Mouse (Mus musculus): ENCODE data around the gene Akt2. TPM values are rescaled to one million over a fixed set of nuclear protein-coding genes. Genes with fewer than 3 reads are reported as not detected.

Akt2 gene
- total RNA-seq, 2 experiments from 2014 or later = 25.1 to 59.9 TPM

DNA sequence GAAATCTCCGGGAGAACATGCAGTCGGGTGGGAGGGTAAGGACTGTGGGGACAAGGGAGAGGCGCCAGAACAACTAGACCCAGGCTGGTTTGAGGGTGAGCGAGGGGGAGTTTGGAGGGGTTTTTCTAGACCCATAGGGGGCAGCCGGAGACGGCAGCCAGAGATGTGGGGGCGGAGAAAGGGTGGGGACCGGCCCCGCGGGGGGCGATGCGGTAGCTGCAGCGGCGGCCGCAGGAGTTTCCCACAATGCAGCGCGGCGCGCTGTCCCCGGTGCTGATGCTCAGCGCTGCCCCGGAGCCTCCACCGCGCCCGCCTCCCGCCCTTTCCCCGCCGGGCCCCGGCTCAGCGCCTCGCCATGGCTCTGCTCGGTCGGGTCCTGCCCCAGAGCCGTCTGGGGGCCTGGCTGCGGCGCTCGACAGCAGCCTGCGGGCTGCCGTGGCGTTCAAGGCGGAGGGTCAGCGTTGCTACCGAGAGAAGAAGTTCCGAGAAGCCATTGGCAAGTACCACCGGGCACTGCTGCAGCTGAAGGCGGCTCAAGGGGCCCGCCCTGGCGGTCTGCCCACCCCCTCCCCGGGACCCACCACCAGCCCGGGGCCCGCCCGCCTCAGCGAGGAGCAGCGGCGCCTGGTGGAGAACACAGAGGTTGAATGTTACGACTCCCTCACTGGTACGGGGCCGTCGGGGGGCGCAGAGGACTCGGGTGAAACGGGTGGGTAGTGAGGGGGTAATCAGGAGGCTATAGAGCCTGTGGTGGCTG lies 62.5 kb downstream of the Akt2 start, which contains the start of gene Ttc9b:
Gene Ttc9b (plus strand): TSS at position 235 of the 757 bp plus-strand sequence.
- no peak for ATAC-seq (replicated peaks; ENCODE audit: low FRiP score, poor library complexity, severe bottlenecking)

DNA sequence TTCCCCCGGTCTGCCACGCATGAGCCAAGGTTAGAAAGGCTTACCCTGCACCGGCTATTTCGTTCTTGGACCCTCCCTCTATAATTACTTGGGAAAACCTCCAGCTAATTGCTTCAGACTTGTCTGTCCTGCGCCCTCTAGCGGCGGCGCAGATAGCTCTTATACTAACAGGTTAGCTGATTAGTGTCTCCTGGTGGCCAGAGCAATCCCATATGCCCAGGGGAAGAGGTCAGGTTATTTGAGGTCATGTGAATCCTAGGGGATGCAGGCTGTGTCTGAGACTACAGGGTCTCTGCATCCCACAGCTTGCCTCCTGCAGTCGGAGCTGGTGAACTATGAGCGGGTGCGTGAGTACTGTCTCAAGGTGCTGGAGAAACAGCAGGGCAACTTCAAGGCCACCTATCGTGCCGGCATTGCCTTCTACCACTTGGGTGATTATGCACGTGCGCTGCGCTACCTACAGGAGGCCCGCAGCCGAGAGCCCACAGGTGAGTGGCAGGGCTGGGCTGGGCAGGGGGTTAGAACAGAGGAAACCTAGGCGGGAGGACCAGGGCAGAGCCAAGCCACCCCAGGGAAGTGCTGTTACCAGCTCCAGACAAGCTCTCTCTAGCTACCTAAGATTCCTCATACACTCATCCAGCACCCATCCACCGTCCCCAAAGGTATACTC lies 63.4 kb downstream of the Akt2 start:
- ATAC-seq (replicated peaks; ENCODE audit: low FRiP score, poor library complexity, severe bottlenecking) = 0 out of 2 replicates have a peak, but pooled peaks have one; percentile 30

DNA sequence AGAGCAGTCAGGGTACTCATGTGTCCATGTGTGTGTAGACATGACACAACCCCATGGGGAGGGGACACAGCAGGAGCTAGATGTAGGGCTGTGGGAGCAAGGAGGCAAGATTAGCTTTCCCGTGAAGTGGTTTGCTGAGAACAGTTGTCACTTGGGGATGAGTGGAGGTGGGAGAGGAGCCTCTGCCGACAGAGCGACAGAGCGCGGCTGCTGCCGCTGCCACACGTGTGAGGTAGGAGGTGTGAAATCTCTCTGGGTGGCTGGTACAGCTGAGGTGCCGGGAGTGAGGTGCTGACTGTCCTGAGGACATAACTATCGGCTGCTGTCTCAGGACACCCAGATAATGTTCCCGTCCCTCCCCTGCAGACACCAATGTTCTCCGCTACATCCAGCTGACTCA lies 64.2 kb downstream of the Akt2 start:
- ATAC-seq (replicated peaks; ENCODE audit: low FRiP score, poor library complexity, severe bottlenecking) = no peak

DNA sequence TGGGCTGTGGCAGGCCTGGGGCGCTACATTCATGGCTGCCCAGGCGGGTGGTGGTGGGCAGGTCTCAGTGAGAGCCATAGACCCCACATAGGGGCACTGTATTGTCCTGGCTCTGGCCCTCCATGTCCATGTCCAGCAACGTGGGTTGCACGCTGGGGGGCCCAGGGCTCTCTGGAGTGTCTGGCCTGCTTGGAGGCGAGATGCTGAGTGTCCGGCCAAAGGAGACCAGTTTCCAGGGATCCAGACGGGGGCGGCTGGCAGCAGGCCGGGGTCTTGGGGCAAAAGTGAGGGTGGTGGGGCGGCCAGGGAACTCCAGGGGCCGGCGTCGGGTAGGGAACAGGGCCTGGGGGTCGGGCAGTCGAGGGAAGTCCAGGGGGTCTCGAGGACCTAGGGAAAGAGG lies 65.2 kb downstream of the Akt2 start:
- ATAC-seq (replicated peaks; ENCODE audit: low FRiP score, poor library complexity, severe bottlenecking) = no peak

DNA sequence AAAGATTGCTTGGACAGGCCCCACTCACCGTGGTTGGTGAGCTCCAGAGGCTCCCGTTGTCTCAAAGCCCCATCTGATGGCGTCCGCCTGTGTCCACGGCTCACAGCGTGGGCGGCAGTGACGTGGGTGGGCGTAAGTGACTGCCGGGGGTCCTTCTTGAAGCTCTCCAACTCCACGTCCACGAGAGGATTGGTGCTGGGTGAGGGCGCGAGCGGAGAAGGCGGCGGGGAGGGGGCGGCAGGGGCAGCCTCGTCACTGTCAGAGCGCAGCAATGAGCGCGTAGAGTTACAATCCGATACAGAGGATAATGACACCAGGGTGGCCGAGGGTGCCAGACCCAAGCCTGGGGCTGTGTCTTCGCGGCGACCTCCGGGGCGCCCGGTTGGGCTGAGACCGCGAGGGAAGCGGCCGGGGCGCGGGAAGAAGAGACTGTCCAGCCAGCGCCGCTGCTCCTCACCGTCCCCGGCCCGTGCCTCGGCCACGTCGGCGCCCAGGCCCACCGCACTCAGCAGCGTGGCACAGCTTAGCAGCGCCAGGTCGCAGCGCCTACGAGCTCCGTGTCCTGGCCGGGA lies 66.6 kb downstream of the Akt2 start:
- ATAC-seq (replicated peaks; ENCODE audit: low FRiP score, poor library complexity, severe bottlenecking) = no peak

DNA sequence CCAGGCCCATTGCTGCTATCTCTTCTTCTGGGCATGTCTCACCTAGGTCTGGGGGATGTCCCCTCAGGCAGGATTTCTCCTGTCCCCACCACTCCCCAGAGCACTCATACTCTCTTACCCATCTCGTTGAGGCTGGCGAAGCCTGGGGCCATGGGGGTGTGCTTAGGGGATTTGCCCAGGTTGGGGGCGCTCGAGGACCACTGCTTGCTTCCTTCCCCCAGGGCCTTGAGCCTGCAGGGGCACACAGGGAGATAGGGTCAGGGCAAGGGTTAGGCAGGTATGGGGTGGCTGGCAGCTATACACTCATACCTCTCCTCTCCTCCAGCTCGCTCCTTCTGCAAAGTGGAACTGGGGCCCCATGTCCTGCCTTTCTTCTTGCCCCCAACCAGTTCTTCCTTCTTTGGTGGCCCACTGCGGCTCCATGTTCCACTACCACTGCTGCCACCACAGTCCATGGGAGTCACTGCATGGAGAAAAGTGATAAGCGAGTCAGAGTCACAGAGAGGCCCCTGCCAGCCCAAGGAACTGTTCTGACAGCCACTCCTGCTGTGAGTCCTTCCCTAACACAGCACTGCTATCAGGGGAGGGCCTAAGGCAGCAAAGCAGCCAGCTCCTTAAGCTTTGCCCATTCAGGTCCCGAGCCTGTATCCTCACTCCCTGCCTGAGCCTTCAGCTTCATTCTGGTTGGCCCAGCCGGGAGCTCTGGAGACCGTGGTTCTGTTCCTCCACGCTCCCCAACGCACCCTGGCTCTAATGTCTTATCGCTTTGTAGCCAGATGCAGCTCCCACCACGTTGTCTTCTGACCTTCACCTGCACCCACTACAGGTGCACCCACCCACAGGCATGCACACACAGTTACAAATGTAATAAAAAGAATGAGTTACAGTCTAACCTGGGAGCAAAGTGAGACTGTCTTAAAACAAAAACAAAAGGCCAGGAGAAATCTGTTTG lies 67.6 kb downstream of the Akt2 start:
- no peak for ATAC-seq (replicated peaks; ENCODE audit: low FRiP score, poor library complexity, severe bottlenecking)

DNA sequence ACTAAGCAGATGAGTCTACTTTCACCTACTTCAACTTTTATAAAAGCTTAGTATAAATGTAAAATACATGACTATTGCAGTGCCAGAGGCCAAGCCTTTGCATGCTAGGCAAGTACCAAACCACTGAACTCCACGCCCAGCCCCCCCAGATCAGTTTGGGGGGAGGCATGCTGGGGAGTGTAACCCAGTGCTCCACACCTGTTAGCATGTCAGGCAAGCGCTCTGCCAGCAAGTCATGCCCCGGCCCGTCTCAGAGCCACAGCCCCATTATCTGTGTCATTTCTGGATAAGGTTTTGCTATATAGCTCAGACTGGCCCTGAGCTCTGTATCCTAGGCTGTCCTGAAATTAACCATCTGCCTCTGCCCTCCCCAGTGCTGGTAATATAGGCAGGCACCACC lies 70.7 kb downstream of the Akt2 start:
- ATAC-seq (replicated peaks; ENCODE audit: low FRiP score, poor library complexity, severe bottlenecking) = no peak

DNA sequence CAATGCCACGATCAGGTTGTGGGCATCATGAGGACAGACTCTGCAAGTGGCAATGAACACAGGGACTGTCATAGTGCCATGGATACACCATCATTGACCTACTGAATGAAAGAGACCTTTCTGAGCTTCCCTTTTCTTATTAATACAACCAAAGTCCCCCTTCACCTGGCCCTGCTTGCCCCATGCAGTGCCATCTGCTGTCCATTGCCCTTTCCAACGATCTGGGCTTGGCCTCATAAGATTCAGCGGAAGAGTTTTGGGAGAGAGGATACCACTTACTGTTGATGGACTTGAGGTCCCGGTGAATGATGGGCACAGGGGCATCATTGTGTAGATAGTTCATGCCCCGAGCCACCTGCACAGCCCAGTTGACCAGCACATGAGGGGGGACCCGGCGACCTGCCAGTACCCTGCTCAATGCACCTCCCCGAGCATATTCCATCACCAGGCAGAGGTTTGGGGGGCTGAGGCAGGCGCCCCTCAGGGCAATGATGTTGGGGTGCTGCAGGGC lies 81.8 kb downstream of the Akt2 start:
- ATAC-seq (replicated peaks; ENCODE audit: low FRiP score, poor library complexity, severe bottlenecking) = no peak

DNA sequence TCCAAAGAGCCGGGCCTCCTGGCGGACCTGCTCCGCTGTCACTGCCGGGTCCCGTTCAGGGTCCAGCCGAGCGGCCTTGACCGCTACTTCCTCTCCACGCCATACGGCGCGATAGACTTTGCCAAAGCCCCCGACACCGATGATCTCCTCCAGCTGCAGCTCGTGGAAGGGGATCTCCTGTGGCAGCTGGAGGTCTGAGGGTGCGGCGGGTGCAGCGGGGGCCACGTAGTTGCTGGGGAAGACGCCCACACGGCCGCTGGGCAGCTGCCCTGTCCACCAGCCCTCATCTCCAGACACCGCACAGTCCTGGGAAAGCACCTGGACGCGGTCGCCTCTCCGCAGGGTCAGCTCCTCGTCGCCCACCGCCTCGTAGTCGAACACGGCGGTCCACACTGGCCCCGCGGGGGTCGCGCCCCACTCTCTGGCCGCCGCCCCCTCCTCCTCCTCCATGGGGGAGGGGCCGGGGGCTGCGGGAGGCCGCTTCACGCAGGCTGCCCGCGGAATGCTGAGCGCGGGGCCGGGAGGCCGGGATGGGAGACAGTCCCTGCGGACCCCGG lies 82.3 kb downstream of the Akt2 start:
- no peak for ATAC-seq (replicated peaks; ENCODE audit: low FRiP score, poor library complexity, severe bottlenecking)

DNA sequence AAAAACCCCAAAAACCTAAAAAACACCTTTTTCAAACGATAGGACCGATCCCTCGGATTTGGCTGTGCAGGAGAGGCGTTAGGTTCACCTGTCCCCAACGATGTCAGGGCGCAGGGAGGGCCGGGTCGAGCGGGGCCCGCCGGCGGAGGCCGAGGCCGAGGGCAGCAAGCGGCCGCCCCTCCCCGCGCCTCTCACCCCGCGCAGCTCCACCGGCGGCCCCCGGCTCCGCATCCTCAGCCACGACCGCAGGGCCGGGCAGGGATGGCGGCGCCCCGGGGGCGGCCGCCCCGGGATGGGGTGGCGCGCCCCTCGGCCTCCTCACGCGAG lies 82.8 kb downstream of the Akt2 start:
- 0 out of 2 replicates have a peak, but pooled peaks have one; percentile 6 for ATAC-seq (replicated peaks; ENCODE audit: low FRiP score, poor library complexity, severe bottlenecking)

DNA sequence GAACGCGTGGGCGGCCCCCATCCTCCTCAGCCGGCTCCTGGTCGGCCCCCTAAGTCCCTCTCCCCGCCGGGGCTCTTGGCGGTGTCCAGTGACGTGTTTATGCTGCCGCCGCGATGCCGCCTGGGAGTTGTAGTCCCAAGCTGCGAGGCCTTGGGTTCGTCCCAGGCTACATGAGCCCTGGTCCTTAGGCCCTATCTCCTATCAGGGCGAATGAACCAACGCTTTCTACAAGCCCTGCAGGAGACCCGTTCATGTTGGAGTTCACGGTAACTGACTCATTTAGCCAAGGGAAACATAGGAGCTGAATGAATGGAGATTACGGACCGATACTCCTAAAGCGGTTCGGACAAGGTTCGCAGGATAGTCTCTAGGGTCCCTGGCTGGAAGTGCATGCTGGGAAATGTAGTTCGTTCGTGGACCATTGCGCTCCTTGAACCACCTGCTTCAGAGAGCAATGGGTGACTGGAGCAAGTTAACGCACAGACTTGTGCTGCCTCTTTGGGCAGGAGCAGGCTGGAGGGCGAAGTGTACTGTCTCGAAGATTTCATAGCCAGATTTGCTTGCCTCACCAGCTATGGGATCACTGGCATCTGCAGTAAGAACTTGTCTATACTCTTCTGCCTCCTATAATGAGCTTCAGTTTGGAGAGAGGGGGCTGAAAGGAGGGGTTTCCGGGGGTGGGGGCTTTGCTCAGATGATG lies 83.3 kb downstream of the Akt2 start, which contains the start of gene Map3k10:
Gene Map3k10 (minus strand): TSS at position 77 of the 700 bp plus-strand sequence.
- peak; percentile 92 for ATAC-seq (replicated peaks; ENCODE audit: low FRiP score, poor library complexity, severe bottlenecking)

DNA sequence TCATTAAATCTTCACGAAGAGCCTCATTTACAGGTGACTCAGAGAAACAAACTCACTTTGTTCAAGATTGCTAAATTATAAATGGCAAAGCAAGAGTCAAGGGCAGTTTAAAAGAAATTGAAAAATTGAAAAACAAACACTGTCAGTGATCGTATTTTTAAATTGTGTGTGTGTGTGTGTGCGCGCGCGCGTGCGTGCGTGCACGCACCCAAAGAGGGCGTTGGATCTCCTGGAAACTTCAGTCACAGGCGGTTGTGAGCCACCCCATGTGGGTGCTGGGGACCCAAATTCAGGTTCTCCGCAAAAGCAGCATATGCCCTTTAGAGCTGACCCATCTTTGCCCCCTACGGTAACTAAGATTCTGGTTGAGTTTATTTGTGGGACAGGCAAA lies 83.9 kb downstream of the Akt2 start:
- no peak for ATAC-seq (replicated peaks; ENCODE audit: low FRiP score, poor library complexity, severe bottlenecking)

DNA sequence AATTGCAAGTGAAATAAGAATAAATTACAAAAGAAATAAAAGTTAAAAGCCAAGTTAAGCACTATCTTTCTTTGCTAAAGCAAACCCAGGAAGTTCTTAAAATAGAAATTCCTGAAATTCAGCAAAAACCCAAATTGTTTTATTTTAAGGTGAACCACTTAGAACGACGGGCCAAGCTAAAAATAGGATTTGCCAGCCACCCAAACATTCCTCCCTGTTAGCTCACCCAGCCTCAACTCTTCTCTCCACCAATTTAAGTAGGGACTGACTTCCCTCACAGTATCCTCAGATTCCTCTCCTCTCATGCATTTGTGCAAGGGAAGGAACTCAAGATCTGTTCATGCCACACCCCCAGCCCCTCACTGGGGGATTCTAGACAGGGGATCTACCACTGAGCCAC lies 91.9 kb downstream of the Akt2 start:
- ATAC-seq (replicated peaks; ENCODE audit: low FRiP score, poor library complexity, severe bottlenecking) = no peak

DNA sequence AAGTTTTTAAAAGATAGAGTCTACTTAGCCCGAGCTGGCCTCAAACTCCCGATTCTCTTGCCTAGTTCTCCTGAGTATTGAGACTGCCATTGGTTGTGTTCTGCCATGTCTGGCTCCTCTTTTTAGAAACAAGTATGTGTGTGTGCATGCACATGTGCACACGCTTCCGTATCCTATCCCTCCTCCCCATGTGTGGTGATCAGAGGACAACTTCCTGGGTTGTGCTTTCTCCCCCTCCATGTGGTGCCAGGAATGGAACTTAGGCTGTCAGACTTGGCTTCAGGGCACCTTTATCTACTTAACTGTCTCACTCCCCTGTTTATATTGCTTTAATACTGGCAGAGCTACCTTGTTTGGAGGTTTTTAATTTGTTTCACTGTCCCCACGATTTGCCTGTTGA lies 93.9 kb downstream of the Akt2 start:
- no peak for ATAC-seq (replicated peaks; ENCODE audit: low FRiP score, poor library complexity, severe bottlenecking)

DNA sequence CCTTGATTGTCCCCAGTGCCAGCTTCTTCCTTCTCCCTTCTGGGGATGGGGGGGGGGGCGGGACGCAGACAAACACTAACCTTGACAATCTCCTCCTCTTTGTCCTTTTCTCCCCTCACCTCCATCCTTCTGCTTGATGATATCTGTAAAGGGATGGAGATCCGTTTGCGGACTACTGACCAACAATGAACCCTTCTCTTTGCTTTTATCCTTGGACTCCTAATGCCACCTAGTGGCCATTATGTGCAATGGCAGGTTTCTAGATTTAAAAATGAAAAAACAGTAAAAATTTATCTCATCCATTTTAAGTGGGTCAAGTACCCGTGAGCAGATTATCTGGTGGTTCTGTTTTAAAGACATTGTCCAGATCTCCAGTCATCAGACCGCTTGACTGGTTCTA lies 94.3 kb downstream of the Akt2 start:
- ATAC-seq (replicated peaks; ENCODE audit: low FRiP score, poor library complexity, severe bottlenecking) = no peak

DNA sequence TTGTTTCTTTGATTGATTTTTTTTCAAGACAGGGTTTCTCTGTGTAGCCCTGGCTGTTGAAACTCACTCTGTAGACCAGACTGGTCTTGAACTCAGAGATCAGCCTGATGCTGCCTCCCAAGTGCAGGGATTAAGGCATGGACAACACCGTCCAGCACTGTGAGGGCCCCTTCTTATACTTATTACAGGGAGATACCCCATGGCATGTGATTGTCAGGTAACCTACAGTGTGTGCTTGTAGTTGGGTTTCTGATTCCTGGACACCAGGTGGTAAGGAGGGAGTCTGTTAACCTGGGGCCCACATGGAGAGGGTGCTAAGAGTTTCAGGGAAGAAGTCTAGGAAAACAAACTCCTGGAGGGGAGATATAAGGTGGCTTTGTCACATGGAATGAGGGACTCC lies 95.7 kb downstream of the Akt2 start:
- no peak for ATAC-seq (replicated peaks; ENCODE audit: low FRiP score, poor library complexity, severe bottlenecking)

DNA sequence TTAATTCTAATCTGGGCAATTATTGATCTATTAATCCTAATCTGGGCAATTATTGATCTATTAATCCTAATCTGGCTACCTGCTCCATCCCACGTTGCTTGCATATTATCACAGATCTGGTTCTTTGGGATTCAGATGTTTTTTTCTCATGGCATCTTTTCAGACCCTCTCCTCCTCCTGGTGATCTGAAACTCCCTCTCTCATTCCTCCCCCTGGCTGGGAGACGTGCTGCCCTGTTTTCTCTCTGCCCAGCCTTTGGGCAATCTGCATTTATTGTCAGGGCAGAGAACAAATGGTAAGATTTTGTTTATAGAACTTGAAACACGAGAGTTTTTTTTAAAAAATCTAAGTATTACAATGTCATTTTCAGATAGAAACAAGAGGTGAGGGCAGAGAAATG lies 96.5 kb downstream of the Akt2 start:
- ATAC-seq (replicated peaks; ENCODE audit: low FRiP score, poor library complexity, severe bottlenecking) = no peak

DNA sequence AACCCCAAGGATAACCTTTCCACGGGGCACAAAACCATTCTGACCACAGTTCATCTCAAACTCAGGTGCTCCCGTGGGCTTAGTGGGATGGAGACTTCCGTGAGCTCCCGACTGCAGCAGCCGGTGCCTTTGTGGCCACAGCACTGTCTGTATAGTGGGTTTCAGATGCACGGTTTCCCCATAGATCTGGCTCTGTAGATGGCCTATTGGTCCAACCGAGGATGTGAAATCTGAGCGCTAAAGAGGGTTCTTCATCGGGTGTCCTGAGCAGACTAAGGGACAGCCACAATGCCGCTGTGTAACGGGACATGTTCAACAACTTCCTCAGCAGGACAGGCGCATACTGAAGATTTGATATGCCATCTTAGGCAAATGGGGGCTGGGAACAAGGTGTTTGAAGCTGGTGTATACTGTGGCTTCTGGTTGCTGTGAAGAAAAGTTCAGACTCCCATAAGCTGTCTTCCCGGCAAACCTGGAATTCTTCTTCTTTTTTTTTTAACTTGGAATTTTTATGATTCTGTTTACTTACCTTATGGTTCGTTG lies 97.0 kb downstream of the Akt2 start:
- no peak for ATAC-seq (replicated peaks; ENCODE audit: low FRiP score, poor library complexity, severe bottlenecking)
